Mouse (Mus musculus) neural tube, embryonic 12.5 days (tissue): ENCODE measurements at regions not wholly inside any gene's neighbourhood (a gene's known extent, or its start where the extent isn't known, plus 50 kb on each side); places are given as distances from the start of the nearest gene placed in this dataset.

Experiments used
- ATAC-seq: fragments of 200-750 bp; cut with Nextera tagmentation; 2 replicates; pipeline ENCODE4 v1.8.0; 2017; ENCODE audit warnings: low read depth, mild to moderate bottlenecking, moderate TSS enrichment, moderate library complexity; ENCODE audit not compliant: low FRiP score
- H3K27ac ChIP-seq: fragments of 300-500 bp; sonication (generic); 2 replicates; pipeline ENCODE4 v1.5.1; 2016
- H3K27me3 ChIP-seq: fragments of 300-500 bp; sonication (generic); replicated peaks from 2 replicates; pipeline ENCODE4 v1.6.1; 2016; ENCODE audit warnings: mild to moderate bottlenecking
- H3K36me3 ChIP-seq: fragments of 300-500 bp; sonication (generic); 2 replicates; pipeline ENCODE4 v1.6.1; 2016; ENCODE audit warnings: mild to moderate bottlenecking
- H3K4me1 ChIP-seq: fragments of 300-500 bp; sonication (generic); 2 replicates; pipeline ENCODE4 v1.6.1; 2016
- H3K4me2 ChIP-seq: fragments of 300-500 bp; sonication (generic); replicated peaks from 2 replicates; pipeline ENCODE4 v1.6.1; 2016; ENCODE audit warnings: mild to moderate bottlenecking
- H3K4me3 ChIP-seq: fragments of 300-500 bp; sonication (generic); 2 replicates; pipeline ENCODE4 v1.5.1; 2016
- H3K9ac ChIP-seq: fragments of 300-500 bp; sonication (generic); 2 replicates; pipeline ENCODE4 v1.6.1; 2016; ENCODE audit warnings: mild to moderate bottlenecking
- H3K9me3 ChIP-seq: fragments of 300-500 bp; sonication (generic); 2 replicates; pipeline ENCODE4 v1.6.1; 2016; ENCODE audit warnings: mild to moderate bottlenecking
- WGBS: fragments of 180-500 bp; shearing (Covaris S2); methylation state at CpG from one replicate; pipeline ENCODE4 v1.1.7; 2016; 5-methylcytosine and 5-hydroxymethylcytosine counted together

GRCm38 (mm10) chr10:91679641-91680040 is 498.5 kb upstream of the Tmpo start:
- H3K4me3 ChIP-seq: no peak overlapping the region
- H3K4me1 ChIP-seq: no peaks in the 10 kb centered on the region
- no peak overlapping the region for H3K4me2 ChIP-seq
- ATAC-seq: no peak
- no peak overlapping the region for H3K27ac ChIP-seq
- no peaks in the 10 kb centered on the region for H3K27me3 ChIP-seq
- no peaks in the 10 kb centered on the region for H3K9me3 ChIP-seq
- no peak overlapping the region for H3K9ac ChIP-seq
- H3K36me3 ChIP-seq: no peaks in the 10 kb centered on the region

GRCm38 (mm10) chr10:91637911-91638310 is 456.8 kb upstream of the Tmpo start:
- Histone ChIP-seq H3K9me3 (no peaks in the 10 kb centered on the region), H3K4me1 (no peaks in the 10 kb centered on the region), H3K36me3 (no peaks in the 10 kb centered on the region), H3K4me2 (no peak overlapping the region), H3K4me3 (no peak overlapping the region), H3K9ac (no peak overlapping the region), H3K27ac (no peak overlapping the region), H3K27me3 (no peaks in the 10 kb centered on the region)
- no peak for ATAC-seq

- WGBS: 23% methylated on average over 6 of the region's 6 CpGs
- Histone ChIP-seq H3K9me3 (no peaks in the 10 kb centered on the region), H3K4me1 (peaks cover 7% of the 10 kb centered on the region), H3K36me3 (no peaks in the 10 kb centered on the region), H3K27me3 (no peaks in the 10 kb centered on the region), H3K9ac (no peak overlapping the region), H3K27ac (no peak overlapping the region), H3K4me2 (no peak overlapping the region), H3K4me3 (no peak overlapping the region)
- ATAC-seq: no peak
These were observed 447.6 kb upstream of the Tmpo start for GRCm38 (mm10) chr10:91628672-91629071.

- no peak overlapping the region for H3K27ac ChIP-seq
- no peak overlapping the region for H3K4me2 ChIP-seq
- H3K4me3 ChIP-seq: no peak overlapping the region
- H3K27me3 ChIP-seq: no peaks in the 10 kb centered on the region
- no peaks in the 10 kb centered on the region for H3K4me1 ChIP-seq
- no peak overlapping the region for H3K9ac ChIP-seq
- 90% methylated on average over 2 of the region's 2 CpGs for WGBS
- H3K9me3 ChIP-seq: no peaks in the 10 kb centered on the region
- ATAC-seq: no peak
- no peaks in the 10 kb centered on the region for H3K36me3 ChIP-seq
These were observed 441.2 kb upstream of the Tmpo start for GRCm38 (mm10) chr10:91622281-91622680.

GRCm38 (mm10) chr10:91613794-91614479 is 432.8 kb upstream of the Tmpo start:
- 67% methylated on average over 8 of the region's 8 CpGs for WGBS
- Histone ChIP-seq H3K9me3 (no peaks in the 10 kb centered on the region), H3K36me3 (no peaks in the 10 kb centered on the region), H3K4me1 (0 out of 2 replicates have a peak, but pooled peaks cover 7% of the 10 kb centered on the region), H3K27ac (no peak overlapping the region), H3K27me3 (no peaks in the 10 kb centered on the region), H3K4me3 (no peak overlapping the region), H3K4me2 (no peak overlapping the region), H3K9ac (no peak overlapping the region)
- no peak for ATAC-seq

- no peaks in the 10 kb centered on the region for H3K36me3 ChIP-seq
These were observed 430.9 kb upstream of the Tmpo start for GRCm38 (mm10) chr10:91612052-91612451.

GRCm38 (mm10) chr10:91594891-91595290 is 413.8 kb upstream of the Tmpo start:
- no peak overlapping the region for H3K27ac ChIP-seq
- no peak overlapping the region for H3K4me3 ChIP-seq
- H3K27me3 ChIP-seq: no peaks in the 10 kb centered on the region
- no peak for ATAC-seq
- WGBS: 92% methylated on average over 3 of the region's 3 CpGs
- no peaks in the 10 kb centered on the region for H3K4me1 ChIP-seq
- no peaks in the 10 kb centered on the region for H3K9me3 ChIP-seq
- H3K36me3 ChIP-seq: no peaks in the 10 kb centered on the region
- no peak overlapping the region for H3K9ac ChIP-seq
- H3K4me2 ChIP-seq: no peak overlapping the region

More at GRCm38 (mm10) chr10:91612052-91612451, 430.9 kb upstream of the Tmpo start:
- ATAC-seq: no peak
- no peaks in the 10 kb centered on the region for H3K27me3 ChIP-seq
- H3K4me1 ChIP-seq: 0 out of 2 replicates have a peak, but pooled peaks cover 7% of the 10 kb centered on the region
- H3K9ac ChIP-seq: no peak overlapping the region
- 94% methylated on average over 4 of the region's 4 CpGs for WGBS
- H3K4me3 ChIP-seq: no peak overlapping the region
- H3K4me2 ChIP-seq: no peak overlapping the region
- no peaks in the 10 kb centered on the region for H3K9me3 ChIP-seq
- no peak overlapping the region for H3K27ac ChIP-seq

GRCm38 (mm10) chr10:91593378-91593777 is 412.3 kb upstream of the Tmpo start:
- ATAC-seq: no peak
- no peaks in the 10 kb centered on the region for H3K36me3 ChIP-seq
- no peak overlapping the region for H3K9ac ChIP-seq
- H3K27me3 ChIP-seq: no peaks in the 10 kb centered on the region
- H3K4me2 ChIP-seq: no peak overlapping the region
- WGBS: 80% methylated on average over 2 of the region's 2 CpGs
- no peak overlapping the region for H3K27ac ChIP-seq
- H3K9me3 ChIP-seq: no peaks in the 10 kb centered on the region
- H3K4me1 ChIP-seq: no peaks in the 10 kb centered on the region
- H3K4me3 ChIP-seq: no peak overlapping the region

- H3K27ac ChIP-seq: no peak overlapping the region
- H3K9me3 ChIP-seq: no peaks in the 10 kb centered on the region
- 56% methylated on average over 10 of the region's 10 CpGs for WGBS
- H3K4me3 ChIP-seq: no peak overlapping the region
- no peak overlapping the region for H3K4me2 ChIP-seq
- H3K4me1 ChIP-seq: no peaks in the 10 kb centered on the region
- H3K9ac ChIP-seq: no peak overlapping the region
- no peaks in the 10 kb centered on the region for H3K27me3 ChIP-seq
- H3K36me3 ChIP-seq: no peaks in the 10 kb centered on the region
- no peak for ATAC-seq
These were observed 410.7 kb upstream of the Tmpo start for GRCm38 (mm10) chr10:91591845-91592244.

GRCm38 (mm10) chr10:91591398-91591811 is 410.3 kb upstream of the Tmpo start:
- H3K27me3 ChIP-seq: no peaks in the 10 kb centered on the region
- H3K4me1 ChIP-seq: no peaks in the 10 kb centered on the region
- no peaks in the 10 kb centered on the region for H3K9me3 ChIP-seq
- ATAC-seq: no peak
- no peak overlapping the region for H3K27ac ChIP-seq
- H3K9ac ChIP-seq: no peak overlapping the region
- H3K4me3 ChIP-seq: no peak overlapping the region
- 25% methylated on average over 3 of the region's 3 CpGs for WGBS
- no peak overlapping the region for H3K4me2 ChIP-seq
- H3K36me3 ChIP-seq: no peaks in the 10 kb centered on the region

- H3K36me3 ChIP-seq: no peaks in the 10 kb centered on the region
- no peaks in the 10 kb centered on the region for H3K27me3 ChIP-seq
- H3K4me3 ChIP-seq: no peak overlapping the region
- H3K4me2 ChIP-seq: no peak overlapping the region
- no peak overlapping the region for H3K27ac ChIP-seq
- H3K9me3 ChIP-seq: no peaks in the 10 kb centered on the region
- no peaks in the 10 kb centered on the region for H3K4me1 ChIP-seq
- ATAC-seq: no peak
- no peak overlapping the region for H3K9ac ChIP-seq
- 87% methylated on average over 3 of the region's 3 CpGs for WGBS
These were observed 402.1 kb upstream of the Tmpo start for GRCm38 (mm10) chr10:91583204-91583603.

GRCm38 (mm10) chr10:91580959-91581358 is 399.8 kb upstream of the Tmpo start:
- no peaks in the 10 kb centered on the region for H3K27me3 ChIP-seq
- H3K4me3 ChIP-seq: no peak overlapping the region
- H3K36me3 ChIP-seq: no peaks in the 10 kb centered on the region
- no peak overlapping the region for H3K9ac ChIP-seq
- H3K9me3 ChIP-seq: no peaks in the 10 kb centered on the region
- WGBS: 27% methylated on average over 11 of the region's 11 CpGs
- no peaks in the 10 kb centered on the region for H3K4me1 ChIP-seq
- H3K27ac ChIP-seq: no peak overlapping the region
- peak; percentile 84 for ATAC-seq
- peak overlapping the region; percentile 34 for H3K4me2 ChIP-seq

- WGBS: 72% methylated on average over 17 of the region's 17 CpGs
- no peaks in the 10 kb centered on the region for H3K27me3 ChIP-seq
- no peak overlapping the region for H3K4me2 ChIP-seq
- ATAC-seq: no peak
- no peak overlapping the region for H3K9ac ChIP-seq
- H3K27ac ChIP-seq: no peak overlapping the region
- peaks cover 5% of the 10 kb centered on the region; the same call in 1 of the 2 replicates for H3K4me1 ChIP-seq
- no peaks in the 10 kb centered on the region for H3K9me3 ChIP-seq
- H3K36me3 ChIP-seq: no peaks in the 10 kb centered on the region
- no peak overlapping the region for H3K4me3 ChIP-seq
These were observed 394.4 kb upstream of the Tmpo start for GRCm38 (mm10) chr10:91575323-91576064.
